Mouse (Mus musculus) embryo, embryonic 10.5 days (tissue): ENCODE results near the gene Cog3.

ENCODE experiments used
- DNase-seq: peaks from one replicate; pipeline ENCODE4 v3.0.0-alpha.2; 2015; ENCODE audit warnings: low spot score

Gene Cog3

DNA sequence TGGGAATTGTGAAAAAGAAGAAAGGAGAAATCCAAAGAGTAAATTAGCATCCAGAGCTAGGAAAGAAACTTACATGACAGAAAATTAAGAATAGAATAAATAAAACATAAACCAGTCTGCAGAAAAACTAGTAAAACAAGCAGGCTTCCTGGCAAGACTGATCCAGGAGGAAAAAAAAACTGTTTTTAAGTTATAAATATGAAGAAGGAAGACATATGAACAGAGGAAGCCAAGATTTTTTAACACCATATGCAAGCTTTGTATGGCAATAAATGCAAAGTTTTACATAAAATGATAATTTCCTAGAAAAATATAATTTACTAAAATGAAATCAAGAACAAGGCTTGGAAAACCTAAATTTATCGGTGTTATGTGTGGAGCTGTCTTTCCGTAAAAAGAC lies 63.9 kb downstream of the Cog3 start:
- no peak for DNase-seq

DNA sequence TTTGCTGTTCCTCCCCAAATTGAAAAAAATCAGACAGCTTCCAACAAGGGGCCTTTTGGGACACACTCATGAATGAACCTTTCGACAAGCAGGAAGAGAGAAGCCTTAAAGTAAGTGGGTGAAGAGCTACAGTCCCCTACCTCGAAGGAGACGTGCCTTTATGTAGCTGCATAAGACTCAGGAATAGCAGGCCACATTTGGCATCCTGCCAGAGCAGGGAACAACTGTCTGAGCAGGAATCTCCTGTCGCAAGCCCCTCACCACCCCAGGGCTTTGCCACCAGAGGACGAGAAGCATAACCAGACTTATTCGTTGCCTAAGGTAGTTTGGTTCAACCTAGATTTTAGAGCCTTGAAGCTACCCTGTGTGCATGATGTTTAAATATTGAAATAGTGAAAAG lies 78.0 kb downstream of the Cog3 start:
- DNase-seq = no peak

DNA sequence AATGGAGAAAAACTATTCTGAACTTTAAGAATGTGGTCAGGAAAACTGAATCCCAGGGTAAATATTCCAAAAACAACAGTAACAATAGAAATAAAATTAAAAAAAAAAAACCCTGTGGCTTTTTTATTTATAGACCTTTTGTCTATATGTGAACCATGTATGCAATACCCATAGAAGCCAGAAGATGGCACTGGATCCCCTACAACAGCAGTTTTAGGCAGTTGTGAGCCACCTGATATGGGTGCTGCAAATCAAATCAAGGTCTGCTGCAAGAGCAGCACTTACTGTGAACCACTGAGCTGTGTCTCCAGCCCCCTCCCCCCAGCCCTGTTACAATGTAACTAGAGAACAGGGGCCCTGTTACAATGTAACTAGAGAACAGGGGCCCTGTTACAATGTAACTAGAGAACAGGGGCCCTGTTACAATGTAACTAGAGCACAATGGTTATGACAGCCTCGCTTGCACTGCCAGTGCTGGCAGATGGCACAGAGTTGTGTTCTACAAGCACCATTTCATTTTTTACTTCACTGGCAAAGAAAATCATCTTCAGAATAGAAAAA lies 85.2 kb downstream of the Cog3 start:
- DNase-seq = no peak

DNA sequence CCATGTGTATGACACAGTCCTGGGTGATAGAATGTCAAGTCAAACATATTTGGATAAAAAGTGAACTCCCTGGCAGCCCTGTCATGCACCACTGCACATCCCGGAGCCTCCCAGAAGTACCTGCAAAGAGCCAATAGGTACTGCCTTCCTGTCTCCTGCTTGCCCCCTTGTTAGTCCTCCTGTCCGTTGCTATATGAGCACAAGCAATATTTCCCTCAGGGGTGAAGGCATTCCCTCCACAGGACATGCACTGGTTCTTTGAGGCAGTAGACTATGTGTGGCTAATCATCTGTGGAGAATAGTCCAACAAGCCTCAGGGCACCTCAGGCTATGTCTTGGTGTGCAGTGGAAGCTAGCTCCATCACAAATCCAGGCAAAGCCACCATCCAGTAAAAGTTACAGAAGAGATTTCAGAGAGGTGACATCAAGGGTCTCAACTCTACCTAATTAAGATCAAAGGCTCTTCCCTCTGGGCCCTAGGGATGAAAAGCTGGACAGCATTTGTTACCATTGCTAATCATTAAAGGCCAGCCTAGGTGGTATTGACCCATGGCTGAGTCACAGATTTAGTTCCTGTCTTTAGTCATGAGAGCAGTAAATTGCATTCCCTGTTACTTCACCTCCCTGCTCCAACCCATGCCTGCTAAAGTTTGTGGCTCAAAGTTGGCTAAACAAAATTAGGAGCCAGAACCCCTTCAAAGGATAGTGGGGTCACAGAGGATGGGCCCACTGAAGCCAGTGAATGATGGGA lies 88.7 kb downstream of the Cog3 start:
- DNase-seq = no peak

DNA sequence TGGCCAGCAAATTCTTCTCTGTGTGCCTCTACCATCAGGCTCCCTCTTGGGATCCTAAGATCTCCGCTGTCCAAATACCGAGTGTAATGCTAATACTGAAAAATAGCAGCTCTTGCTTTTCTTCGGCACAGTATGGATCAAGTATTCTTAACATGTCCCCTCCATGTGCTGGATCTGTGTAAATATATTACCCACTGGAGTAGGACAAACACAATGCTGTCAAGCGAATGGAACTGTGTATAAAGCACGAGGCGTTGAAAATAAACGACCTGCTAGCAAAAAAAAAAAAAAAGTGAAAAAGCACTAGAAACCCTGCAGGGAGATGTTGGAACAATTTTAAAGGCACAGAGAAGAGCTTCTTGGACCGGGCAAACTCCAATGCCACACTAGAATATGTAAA lies 92.8 kb downstream of the Cog3 start:
- no peak for DNase-seq

DNA sequence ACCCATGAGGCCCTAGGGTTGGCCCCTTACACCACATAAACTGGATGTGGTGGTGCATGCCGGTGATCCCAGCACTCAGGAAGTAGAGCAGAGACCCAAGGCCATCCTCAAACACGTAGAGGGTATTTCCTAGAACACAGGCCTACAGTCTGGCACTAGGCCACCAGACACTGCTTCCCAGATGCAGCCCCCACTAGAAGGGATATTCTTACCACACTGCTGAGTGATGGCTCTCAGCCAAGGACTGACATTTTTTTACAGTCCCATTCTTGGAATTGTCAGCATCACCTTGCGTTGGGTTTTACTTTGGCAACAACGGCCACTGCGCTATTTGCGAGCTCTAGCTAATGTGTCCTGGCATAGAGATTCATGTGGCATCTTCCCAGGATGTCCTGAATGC lies 93.4 kb downstream of the Cog3 start:
- DNase-seq = no peak
